Mouse (Mus musculus): ENCODE data around the gene Btnl2.

Gene Btnl2

DNA sequence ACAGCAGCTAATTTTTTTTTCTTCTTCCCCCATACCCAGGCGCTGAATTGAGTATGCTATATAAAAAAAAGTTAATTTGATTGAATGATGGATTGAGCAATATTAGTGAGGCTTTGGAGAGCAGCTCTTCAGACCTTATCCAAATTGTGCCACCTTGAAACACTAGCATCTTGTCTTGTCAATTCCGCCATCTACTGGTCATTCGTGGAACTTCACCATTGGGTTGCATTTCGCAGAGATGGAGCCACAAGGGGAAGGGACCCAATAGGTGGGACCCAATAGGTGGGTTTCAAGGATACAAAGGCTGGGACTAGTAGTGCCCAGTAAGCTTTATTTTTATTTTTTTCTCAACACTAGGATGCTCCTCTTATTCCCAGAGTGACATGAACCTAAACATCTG is 5.2 kb upstream of the Btnl2 start:
- DNase-seq, result peak; percentile 61 to 77

- DNase-seq, result no peak
Measured at GRCm38 (mm10) chr17:34354940-34355339, 318 bp downstream of the Btnl2 start.

GRCm38 (mm10) chr17:34362954-34363546 is 8.4 kb downstream of the Btnl2 start:
- DNase-seq, result no peak

DNA sequence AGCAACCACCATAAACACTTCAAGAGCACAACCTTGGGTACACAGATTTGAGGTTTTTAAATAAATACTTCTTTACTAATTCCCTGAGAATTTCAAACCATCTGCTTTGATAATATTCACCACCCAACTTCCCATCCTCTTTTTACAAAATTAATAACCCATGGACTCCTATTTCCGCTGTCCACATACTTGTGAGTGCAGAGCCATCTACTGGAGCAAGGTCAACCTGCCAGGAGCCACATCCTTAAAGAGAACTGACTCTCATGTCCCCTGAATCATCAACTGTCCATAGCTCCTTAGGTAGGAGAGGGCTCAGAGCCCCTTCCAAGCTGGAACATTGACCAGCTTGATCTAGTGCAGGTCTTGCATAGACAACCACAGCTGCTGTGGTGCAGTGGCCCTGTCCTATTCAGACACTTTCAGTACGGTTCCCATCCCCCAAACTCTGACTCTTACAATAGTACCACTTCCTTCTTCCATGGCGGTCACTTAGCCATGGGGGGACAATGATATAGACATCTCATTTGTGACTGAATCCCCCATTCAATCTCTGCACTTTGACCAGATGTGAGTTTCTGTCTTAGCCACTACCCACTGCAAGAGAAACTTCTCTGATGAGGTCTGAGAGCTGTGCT is 9.2 kb downstream of the Btnl2 start:
- DNase-seq, result no peak

DNA sequence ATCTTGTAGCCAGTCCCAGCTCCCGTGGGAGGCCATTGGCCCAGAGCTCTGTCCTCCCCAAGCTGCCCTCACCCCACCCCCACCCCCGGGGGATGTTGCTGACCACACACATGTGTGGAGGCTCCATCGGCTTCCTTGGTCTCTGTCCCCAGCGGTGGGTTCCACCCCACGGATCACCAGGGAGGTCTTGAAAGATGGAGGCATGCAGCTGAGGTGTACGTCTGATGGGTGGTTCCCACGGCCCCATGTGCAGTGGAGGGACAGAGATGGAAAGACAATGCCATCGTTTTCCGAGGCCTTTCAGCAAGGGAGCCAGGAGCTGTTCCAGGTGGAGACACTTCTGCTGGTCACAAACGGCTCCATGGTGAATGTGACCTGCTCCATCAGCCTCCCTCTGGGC is 10.4 kb downstream of the Btnl2 start:
- DNase-seq, result no peak

DNA sequence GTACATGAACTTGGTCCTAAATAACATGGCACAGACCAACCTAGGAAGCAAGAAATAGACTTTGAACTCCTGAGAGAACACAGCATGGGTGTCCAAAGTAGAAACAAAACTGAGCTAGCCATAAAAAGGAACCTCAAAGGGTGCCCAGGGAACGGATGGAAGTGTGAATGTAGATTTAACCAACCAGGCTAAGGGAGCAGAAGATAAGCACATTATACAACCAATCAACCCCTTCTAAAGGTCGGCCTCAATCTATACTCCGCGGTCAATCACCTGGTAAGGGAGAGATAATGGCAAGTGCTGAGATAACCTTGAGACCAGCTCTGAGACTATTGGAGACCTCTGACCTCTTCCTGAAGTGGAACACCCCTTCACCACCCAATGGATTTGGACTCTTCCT is 15.9 kb downstream of the Btnl2 start:
- no peak for DNase-seq

DNA sequence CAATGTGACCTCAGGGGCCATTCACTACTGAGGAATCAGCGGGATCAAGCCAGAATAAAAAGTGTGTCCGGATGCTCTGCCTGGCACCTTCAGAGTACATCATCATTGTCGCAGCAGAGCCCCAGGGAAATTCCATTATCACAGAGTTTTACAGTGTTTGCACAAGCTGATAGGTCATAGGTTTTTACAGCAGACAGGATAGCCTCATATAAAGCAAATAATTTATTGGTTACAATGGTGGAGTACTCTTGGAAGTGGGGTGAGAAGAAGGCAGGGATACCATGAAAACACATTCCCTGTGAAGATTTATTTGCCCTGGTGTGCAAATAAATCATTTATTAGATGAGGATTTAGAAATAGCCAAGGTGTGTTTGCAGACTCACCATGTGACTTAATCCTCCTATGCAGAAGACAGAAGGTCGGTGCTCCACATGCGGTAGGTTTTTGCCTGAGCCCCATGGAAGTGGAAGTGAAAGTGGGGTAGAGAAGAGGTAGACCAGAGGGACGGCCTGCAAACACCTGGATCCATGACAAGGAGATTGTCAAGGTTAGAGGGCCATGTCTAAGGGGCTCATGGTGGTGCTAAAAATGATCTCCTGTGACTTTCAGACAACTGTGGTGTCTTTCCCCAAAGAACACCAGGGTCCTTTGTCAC is 18.6 kb downstream of the Btnl2 start:
- no peak for DNase-seq

- no peak for DNase-seq
Measured at GRCm38 (mm10) chr17:34376847-34377246, 22.2 kb downstream of the Btnl2 start, which contains the start of gene Btnl1. Btnl1 (plus strand) TSS chr17:34377132.

GRCm38 (mm10) chr17:34377450-34378209 is 23.0 kb downstream of the Btnl2 start:
- DNase-seq, result no peak

DNA sequence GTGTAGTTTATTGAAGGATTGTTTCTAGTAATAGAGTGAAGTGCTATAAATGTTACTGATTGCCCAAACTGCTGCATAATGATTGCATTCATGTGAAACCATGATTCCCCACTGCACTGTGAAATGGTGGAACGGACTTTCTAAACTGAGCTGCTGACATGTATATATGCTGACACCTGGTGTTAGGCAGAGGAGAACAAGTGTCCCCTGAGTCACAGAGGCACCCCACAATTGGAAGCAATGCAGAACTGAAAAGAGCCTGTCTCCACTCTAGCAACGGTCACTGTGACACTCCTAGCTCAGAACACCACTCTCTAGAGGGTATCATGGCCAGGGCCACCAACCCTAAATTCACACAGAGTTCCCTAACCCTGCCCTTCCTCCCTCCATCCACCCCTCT is 24.1 kb downstream of the Btnl2 start:
- no peak for DNase-seq

DNA sequence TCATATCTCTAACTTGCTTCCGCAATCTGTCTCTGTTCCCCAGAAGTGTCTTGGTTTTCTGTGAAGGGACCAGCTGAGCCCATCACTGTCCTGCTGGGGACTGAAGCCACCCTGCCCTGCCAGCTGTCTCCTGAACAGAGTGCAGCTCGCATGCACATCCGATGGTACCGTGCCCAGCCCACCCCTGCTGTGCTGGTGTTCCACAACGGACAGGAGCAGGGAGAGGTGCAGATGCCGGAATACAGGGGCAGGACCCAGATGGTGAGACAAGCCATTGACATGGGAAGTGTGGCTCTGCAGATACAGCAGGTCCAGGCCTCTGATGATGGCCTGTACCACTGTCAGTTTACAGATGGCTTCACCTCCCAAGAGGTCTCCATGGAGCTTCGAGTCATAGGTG is 24.8 kb downstream of the Btnl2 start:
- DNase-seq, result no peak

DNA sequence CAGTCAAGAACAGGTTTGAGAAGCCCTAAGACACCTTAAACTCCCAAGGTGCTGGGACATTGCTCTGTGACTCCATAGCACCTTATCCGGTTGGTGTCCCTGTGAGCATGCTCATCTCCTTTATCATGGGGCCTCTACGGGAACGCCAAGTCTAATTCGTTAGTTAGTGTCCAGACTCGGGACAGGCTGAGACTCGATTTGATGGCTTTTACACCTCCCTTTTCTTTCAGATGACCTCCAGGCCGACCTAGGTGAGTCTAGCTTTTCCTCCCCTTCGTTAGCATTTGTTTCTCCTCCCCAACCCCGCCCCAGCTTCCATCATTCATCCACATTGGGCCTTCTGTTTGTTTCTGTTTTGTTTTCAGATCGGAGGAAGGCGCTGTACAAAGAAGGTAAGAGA is 27.3 kb downstream of the Btnl2 start:
- DNase-seq, result no peak

DNA sequence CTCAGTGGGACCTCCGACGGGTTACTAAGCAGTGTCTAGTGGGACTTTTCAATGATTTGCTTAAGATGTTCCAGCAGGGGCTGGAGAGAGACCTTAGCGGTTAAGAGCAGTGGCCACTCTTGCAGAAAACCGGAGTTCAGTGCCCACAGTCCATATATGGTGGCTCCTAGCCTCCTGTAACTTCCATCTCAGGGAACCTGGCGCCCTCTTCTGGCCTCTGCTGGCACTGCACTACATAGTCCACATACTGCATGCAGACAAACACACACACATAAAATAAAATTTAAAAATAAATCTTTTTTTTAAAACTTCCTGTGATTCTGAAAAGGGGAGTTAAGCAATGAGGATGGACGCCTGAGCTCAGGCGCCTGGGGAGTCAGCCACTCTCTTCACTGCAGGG is 28.6 kb downstream of the Btnl2 start:
- DNase-seq, result no peak

DNA sequence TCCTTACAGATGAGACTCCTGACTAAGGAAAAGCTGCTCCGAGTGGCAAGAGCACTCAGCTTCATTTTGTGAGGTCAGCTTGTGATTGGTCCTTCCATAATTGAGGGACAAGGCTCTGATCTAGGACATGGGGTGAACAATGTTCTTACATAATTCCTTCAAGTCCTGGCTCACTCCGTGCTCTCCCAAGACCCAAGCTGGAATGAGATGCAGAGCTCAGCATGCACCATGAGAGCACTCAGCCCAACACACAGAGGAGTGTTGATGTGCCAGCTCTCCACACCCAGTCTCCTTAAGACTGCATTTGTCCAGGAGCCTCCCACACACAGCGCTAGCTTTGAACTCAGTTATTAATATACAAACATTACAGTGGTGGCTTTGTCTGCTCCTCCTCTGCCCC is 30.1 kb downstream of the Btnl2 start:
- DNase-seq, result no peak

GRCm38 (mm10) chr17:34386656-34387055 is 32.0 kb downstream of the Btnl2 start:
- DNase-seq, result no peak

GRCm38 (mm10) chr17:34388513-34388912 is 33.9 kb downstream of the Btnl2 start:
- peak; percentile 39 to 41 for DNase-seq

DNA sequence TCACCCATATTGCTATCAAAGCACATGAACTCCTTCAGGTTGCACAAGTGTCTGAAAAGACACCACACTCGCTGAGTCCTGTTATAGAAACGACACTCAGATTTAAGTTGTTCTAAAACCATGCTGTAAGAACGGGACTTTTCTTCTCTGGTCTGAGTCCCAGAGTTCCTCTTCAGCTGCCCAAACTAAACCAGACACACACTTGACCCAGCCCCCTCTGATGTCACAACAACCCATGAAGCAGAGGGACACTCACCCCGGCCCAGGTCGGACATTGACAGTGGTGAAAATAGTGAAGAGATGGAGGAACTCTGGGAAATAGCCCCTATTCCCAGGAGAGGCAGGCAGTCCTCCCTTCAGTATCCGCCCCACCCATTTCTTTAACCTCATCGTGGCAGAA is 36.9 kb downstream of the Btnl2 start:
- no peak for DNase-seq

GRCm38 (mm10) chr17:34392321-34392720 is 37.7 kb downstream of the Btnl2 start:
- DNase-seq, result peak in 1 of 2 experiments; percentile 19

- peak in 1 of 2 experiments; percentile 7 for DNase-seq
Measured at GRCm38 (mm10) chr17:34397357-34397756, 42.7 kb downstream of the Btnl2 start.

GRCm38 (mm10) chr17:34398058-34398710 is 43.6 kb downstream of the Btnl2 start:
- DNase-seq, result peak; percentile 12 to 68

GRCm38 (mm10) chr17:34398711-34399393 is 44.2 kb downstream of the Btnl2 start, which contains the start of gene BC051142:
BC051142 (plus strand) TSS chr17:34398820.
- DNase-seq, result peak; percentile 84 to 86

DNA sequence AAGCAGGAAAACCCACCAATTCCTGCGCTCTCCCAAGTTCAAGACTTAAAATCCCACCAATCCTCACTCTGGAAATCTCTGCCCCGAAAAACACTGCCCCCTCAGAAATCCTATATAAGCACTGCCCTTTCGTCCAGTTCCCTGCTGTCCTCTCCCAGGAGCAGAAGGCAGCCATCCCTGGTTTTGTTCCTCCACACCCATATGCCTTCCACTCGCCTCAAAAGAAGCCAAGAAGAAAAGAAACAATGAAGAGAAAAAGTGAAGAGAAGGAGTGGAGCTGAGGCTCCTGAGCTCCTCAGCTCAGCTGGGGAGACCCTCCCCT is 44.7 kb downstream of the Btnl2 start:
- peak; percentile 9 to 26 for DNase-seq
